In the genomic region with DNA sequence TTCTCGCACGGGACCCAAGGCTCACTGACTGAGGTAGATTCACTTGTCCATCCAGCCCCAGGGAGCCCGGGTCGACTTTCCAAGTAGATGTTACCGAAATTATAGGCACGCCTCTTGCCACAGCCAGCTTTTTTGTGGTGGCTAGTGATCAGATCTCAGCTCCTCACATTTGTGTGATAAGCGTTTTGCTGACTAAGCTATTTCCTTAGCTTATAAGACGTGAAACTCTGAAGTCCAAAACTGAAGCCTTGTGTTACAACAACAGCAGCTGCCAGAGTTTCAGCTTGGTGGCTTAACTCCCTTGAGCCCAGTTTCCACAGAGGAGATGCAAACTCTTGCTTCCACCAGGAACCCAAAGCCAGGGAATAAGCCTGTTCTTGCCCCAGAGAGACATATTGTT, we compare ENCODE assay signal across 26 mouse cellular contexts.
"Had no signal": no experiment of that assay in that cellular context is flagged by ENCODE, and none has a peak within 500 bp of the region (broad histone marks: within the 10 kb centered on the region; RNA-seq: fewer than 3 reads in every experiment).

No protein-coding gene starts in this region.

- H3K4me3 ChIP-seq: gastrocnemius, adult 2 months; heart, adult 2 months; hindbrain, embryonic 10.5 days; hindbrain, embryonic 12.5 days; intestine, embryonic 15.5 days; layer of hippocampus, adult 2 months; left cerebral cortex, adult 2 months; limb, embryonic 13.5 days; limb, embryonic 15.5 days; liver, embryonic 12.5 days had no signal

- H3K4me2 ChIP-seq: heart, embryonic 11.5 days; hindbrain, embryonic 12.5 days; hindbrain, embryonic 14.5 days; intestine, embryonic 15.5 days; limb, embryonic 13.5 days; limb, embryonic 15.5 days; liver, embryonic 12.5 days had no signal

- DNase-seq: gastrocnemius, adult 2 months; gastrocnemius, postnatal 10 days; gastrocnemius, postnatal 25 days; heart, adult 2 months; heart, postnatal 10 days; heart, postnatal 4 days; kidney, adult 18-20 months; kidney, adult 8-10 months; kidney, postnatal 10 days; kidney, postnatal 25 days; kidney, postnatal 4 days; left cerebral cortex, postnatal 4 days had no signal

- H3K9ac ChIP-seq: hindbrain, embryonic 12.5 days; hindbrain, embryonic 14.5 days; intestine, embryonic 15.5 days; limb, embryonic 13.5 days; limb, embryonic 15.5 days; liver, embryonic 12.5 days; liver, embryonic 14.5 days had no signal

- H3K27me3 ChIP-seq: hindbrain, embryonic 12.5 days; intestine, embryonic 15.5 days; limb, embryonic 13.5 days; limb, embryonic 15.5 days; liver, embryonic 12.5 days had no signal

- H3K27ac ChIP-seq: gastrocnemius, adult 2 months; heart, adult 2 months; hindbrain, embryonic 10.5 days; hindbrain, embryonic 12.5 days; hindbrain, embryonic 14.5 days; intestine, embryonic 15.5 days; layer of hippocampus, adult 2 months; left cerebral cortex, adult 2 months; limb, embryonic 13.5 days; limb, embryonic 15.5 days; liver, embryonic 12.5 days; liver, embryonic 14.5 days had no signal

- H3K36me3 ChIP-seq: intestine, embryonic 15.5 days had no signal

- ATAC-seq: hindbrain, embryonic 16.5 days; inflammation-experienced regulatory T-cells, adult 6 months; intestine, embryonic 15.5 days; intestine, postnatal 0 days; liver, embryonic 12.5 days had no signal

- H3K9me3 ChIP-seq: hindbrain, embryonic 10.5 days; hindbrain, embryonic 12.5 days; intestine, embryonic 15.5 days; limb, embryonic 13.5 days; limb, embryonic 15.5 days; liver, embryonic 12.5 days had no signal

- H3K4me1 ChIP-seq: intestine, embryonic 15.5 days; limb, embryonic 15.5 days had no signal
